ENCODE assay signal across 12 mouse cellular contexts in genomic region chr4:100865962-100866703, GRCm38 (mm10).
A peak's percentile ranks its signal among the peaks of the same experiment; 100 is the strongest.
DNase-seq lines count a peak whose midpoint lies in the region; ATAC-seq lines count a peak whose summit lies in the region.
"Had no signal": no experiment of that assay in that cellular context is flagged by ENCODE, and none has a peak within 500 bp of the region (broad histone marks: within the 10 kb centered on the region; RNA-seq: fewer than 3 reads in every experiment).

No protein-coding gene starts in this region.

- no peak overlapping the region for H3K27ac ChIP-seq in embryonic facial prominence, embryonic 10.5 days (replicated peaks)
- no peak overlapping the region for H3K27ac ChIP-seq in hindbrain, embryonic 14.5 days
- 0 out of 2 replicates have a peak overlapping the region, but pooled peaks have one; percentile 39 for H3K27ac ChIP-seq in midbrain, embryonic 14.5 days (replicated peaks; ENCODE audit: low read depth, low read length)
- H3K27ac ChIP-seq: heart, embryonic 15.5 days; liver, embryonic 15.5 days had no signal

- DNase-seq in brain, adult 2 months (ENCODE audit: low read depth, low spot score), result peak; percentile 58
- DNase-seq in embryonic facial prominence, embryonic 10.5 days (ENCODE audit: low spot score), result peak; percentile 31
- no peak for DNase-seq in hindbrain, embryonic 14.5 days (ENCODE audit: low spot score)
- peak; percentile 53 for DNase-seq in midbrain, embryonic 14.5 days
- no peak for DNase-seq in adrenal gland, postnatal 36 days
- DNase-seq in layer of hippocampus, postnatal 25 days (ENCODE audit: extremely low spot score in 1 of 2, low spot score in 1 of 2), result no peak
- DNase-seq in ovary, postnatal 14 days (ENCODE audit: low spot score), result no peak
- DNase-seq: adrenal gland, postnatal 14 days; cerebellum, adult 9-10 months; spleen, adult 18-20 months had no signal

- no peaks in the 10 kb centered on the region for H3K27me3 ChIP-seq in embryonic facial prominence, embryonic 10.5 days (replicated peaks; ENCODE audit: low read depth, poor library complexity, severe bottlenecking)
- no peaks in the 10 kb centered on the region for H3K27me3 ChIP-seq in hindbrain, embryonic 14.5 days (ENCODE audit: control insufficient read depth, insufficient read depth, low read length)
- H3K27me3 ChIP-seq in midbrain, embryonic 14.5 days (ENCODE audit: control insufficient read depth, insufficient read depth, low read length), result no peaks in the 10 kb centered on the region
- H3K27me3 ChIP-seq: heart, embryonic 15.5 days; liver, embryonic 15.5 days had no signal

- H3K4me3 ChIP-seq in embryonic facial prominence, embryonic 10.5 days, result no peak overlapping the region
- H3K4me3 ChIP-seq in hindbrain, embryonic 14.5 days (replicated peaks; ENCODE audit: low read length), result no peak overlapping the region
- no peak overlapping the region for H3K4me3 ChIP-seq in midbrain, embryonic 14.5 days (replicated peaks; ENCODE audit: low read depth, low read length)
- H3K4me3 ChIP-seq: heart, embryonic 15.5 days; liver, embryonic 15.5 days had no signal

- 39% methylated on average over 12 of the region's 12 CpGs for WGBS in embryonic facial prominence, embryonic 10.5 days
- 27% methylated on average over 12 of the region's 12 CpGs for whole genome bisulfite sequencing in hindbrain, embryonic 14.5 days
- 9% methylated on average over 12 of the region's 12 CpGs for whole genome bisulfite sequencing in midbrain, embryonic 14.5 days

- peaks cover 49% of the 10 kb centered on the region for H3K4me1 ChIP-seq in embryonic facial prominence, embryonic 10.5 days
- peaks cover 23% of the 10 kb centered on the region for H3K4me1 ChIP-seq in hindbrain, embryonic 14.5 days (replicated peaks; ENCODE audit: control insufficient read depth, insufficient read depth, low read length)
- H3K4me1 ChIP-seq in midbrain, embryonic 14.5 days (ENCODE audit: control insufficient read depth, insufficient read depth, low read length), result peaks cover 38% of the 10 kb centered on the region
- H3K4me1 ChIP-seq: liver, embryonic 15.5 days had no signal

- ATAC-seq in hindbrain, embryonic 14.5 days (ENCODE audit: low FRiP score), result peak; percentile 19; the same call in 1 of the 2 replicates
- no peak; the same call in 1 of the 2 replicates for ATAC-seq in midbrain, embryonic 14.5 days (ENCODE audit: low FRiP score, low TSS enrichment)

- peak overlapping the region; percentile 17 for H3K4me2 ChIP-seq in hindbrain, embryonic 14.5 days (replicated peaks)
- H3K4me2 ChIP-seq in midbrain, embryonic 14.5 days (ENCODE audit: low read length), result peak overlapping the region; percentile 11; the same call in 1 of the 2 replicates
- H3K4me2 ChIP-seq: heart, embryonic 15.5 days; liver, embryonic 15.5 days had no signal

- H3K36me3 ChIP-seq in embryonic facial prominence, embryonic 10.5 days (replicated peaks), result peaks cover 8% of the 10 kb centered on the region
- H3K36me3 ChIP-seq in hindbrain, embryonic 14.5 days (replicated peaks; ENCODE audit: control insufficient read depth, insufficient read depth), result no peaks in the 10 kb centered on the region
- no peaks in the 10 kb centered on the region for H3K36me3 ChIP-seq in midbrain, embryonic 14.5 days (ENCODE audit: control insufficient read depth, insufficient read depth, low read length)
- H3K36me3 ChIP-seq: heart, embryonic 15.5 days; liver, embryonic 15.5 days had no signal

- H3K9ac ChIP-seq in hindbrain, embryonic 14.5 days, result no peak overlapping the region
- no peak overlapping the region for H3K9ac ChIP-seq in midbrain, embryonic 14.5 days (replicated peaks; ENCODE audit: low read length)
- H3K9ac ChIP-seq: heart, embryonic 15.5 days; liver, embryonic 15.5 days had no signal

- H3K9me3 ChIP-seq in embryonic facial prominence, embryonic 10.5 days, result no peaks in the 10 kb centered on the region
- no peaks in the 10 kb centered on the region for H3K9me3 ChIP-seq in hindbrain, embryonic 14.5 days (ENCODE audit: control insufficient read depth, low read length)
- H3K9me3 ChIP-seq in midbrain, embryonic 14.5 days (ENCODE audit: control insufficient read depth, low read length), result no peaks in the 10 kb centered on the region
- H3K9me3 ChIP-seq: heart, embryonic 15.5 days; liver, embryonic 15.5 days had no signal

Comparison
In these comparisons a context has a peak if more than half of its experiments do, and no peak if none do; other contexts are left out.
1. DNase-seq: peak in brain, adult 2 months (single experiment), embryonic facial prominence, embryonic 10.5 days (single experiment) and midbrain, embryonic 14.5 days (single experiment); none in hindbrain, embryonic 14.5 days (single experiment), adrenal gland, postnatal 36 days (0 of 2), layer of hippocampus, postnatal 25 days (0 of 2) and ovary, postnatal 14 days (single experiment).